Mouse (Mus musculus) induced T-regulatory cell, adult 2 months (primary cell): ENCODE results near the gene Ntm.

Experiments
- DNase-seq: peaks from one replicate; pipeline ENCODE4 v3.0.0-alpha.2; 2012; ENCODE audit warnings: low read depth

Gene Ntm

GRCm38 (mm10) chr9:29657761-29658465 is 305.0 kb downstream of the Ntm start:
- DNase-seq: no peak

DNA sequence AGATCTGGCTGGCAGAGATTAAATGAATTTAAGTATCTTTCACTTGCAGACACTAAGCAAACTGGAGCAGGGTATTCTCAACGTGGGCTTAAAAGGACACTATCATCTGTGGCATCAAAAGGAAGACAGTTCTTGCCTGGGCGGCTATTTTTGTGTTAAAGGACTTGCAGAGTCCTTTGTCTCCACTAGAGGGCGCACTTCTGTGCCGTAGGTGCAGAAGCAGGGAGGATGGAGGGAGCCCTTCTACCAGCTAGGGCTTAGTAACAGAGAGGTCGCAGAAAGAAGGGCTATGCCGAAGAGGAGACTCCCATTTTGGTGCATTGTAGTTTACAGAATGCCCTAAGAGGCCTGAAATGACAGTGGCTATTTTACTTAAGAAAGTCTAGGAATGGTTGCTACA is 308.1 kb downstream of the Ntm start:
- peak; percentile 1 for DNase-seq

DNA sequence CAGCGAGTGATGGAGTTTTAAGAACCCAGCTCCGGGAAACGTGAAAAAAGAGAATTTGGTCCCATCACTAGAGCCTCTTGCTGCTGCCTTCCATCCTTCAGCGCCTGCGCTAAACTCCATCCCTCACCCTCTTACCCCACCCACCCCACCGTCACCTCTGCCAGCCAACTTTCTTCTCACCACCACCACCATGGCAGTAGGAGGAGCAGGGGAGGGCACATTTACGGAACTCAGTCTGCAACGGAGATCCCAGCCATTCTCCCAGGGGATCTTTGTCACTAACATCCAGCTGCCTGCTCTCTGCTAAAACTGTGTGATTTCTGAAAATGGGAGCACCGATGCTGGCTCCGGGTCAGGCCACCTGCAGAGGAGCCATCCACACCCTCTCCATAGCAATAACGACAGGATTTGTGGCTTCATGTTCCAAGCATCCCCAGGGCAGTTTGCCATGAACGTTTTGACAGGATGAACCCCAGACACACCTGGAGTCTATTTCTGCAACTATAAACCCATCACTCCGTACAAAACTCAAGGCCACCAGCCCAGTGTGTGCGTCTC is 309.2 kb downstream of the Ntm start:
- no peak for DNase-seq

DNA sequence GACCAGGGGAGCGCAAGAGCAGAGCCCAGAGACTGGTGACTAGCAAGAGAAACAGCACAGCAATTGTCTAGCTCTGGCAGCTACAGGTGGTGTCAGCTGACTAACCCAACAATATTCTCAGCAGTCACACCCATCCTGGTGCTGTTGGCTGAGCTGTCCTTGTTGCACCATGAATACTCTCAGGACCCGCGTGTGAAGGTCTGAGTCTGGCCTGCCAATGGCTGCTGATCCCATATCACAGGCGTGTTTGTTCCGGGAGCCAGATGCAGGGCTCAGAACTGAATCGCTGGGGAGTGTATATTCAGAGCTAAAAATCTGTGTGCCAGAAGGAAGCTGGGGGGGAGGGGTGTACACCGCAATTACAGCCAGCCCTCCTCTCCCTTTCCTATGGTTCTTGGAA is 310.1 kb downstream of the Ntm start:
- no peak for DNase-seq

GRCm38 (mm10) chr9:29651856-29652255 is 311.1 kb downstream of the Ntm start:
- no peak for DNase-seq

GRCm38 (mm10) chr9:29651226-29651625 is 311.7 kb downstream of the Ntm start:
- DNase-seq: no peak

DNA sequence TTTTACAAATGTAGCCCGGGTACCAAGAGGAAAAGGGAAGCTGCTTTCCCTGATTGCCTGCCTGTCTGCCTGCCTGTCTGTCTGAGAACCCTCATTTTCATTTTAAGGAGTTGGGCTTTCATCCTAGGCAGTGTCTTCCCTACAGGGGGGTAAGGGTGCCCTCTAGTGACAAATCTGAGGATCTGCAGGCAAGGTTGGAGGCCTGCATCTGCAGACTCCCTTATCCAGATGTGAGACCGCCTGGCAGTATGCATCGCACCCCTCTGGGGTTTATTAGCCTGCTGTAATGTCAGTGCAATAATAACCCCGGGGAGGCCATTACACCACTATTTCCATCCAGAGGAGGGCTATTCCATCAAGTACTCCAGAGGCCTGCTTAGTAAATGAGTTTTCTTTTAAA is 312.3 kb downstream of the Ntm start:
- peak; percentile 2 for DNase-seq

- DNase-seq: no peak
These were observed 312.7 kb downstream of the Ntm start for GRCm38 (mm10) chr9:29650266-29650665.

DNA sequence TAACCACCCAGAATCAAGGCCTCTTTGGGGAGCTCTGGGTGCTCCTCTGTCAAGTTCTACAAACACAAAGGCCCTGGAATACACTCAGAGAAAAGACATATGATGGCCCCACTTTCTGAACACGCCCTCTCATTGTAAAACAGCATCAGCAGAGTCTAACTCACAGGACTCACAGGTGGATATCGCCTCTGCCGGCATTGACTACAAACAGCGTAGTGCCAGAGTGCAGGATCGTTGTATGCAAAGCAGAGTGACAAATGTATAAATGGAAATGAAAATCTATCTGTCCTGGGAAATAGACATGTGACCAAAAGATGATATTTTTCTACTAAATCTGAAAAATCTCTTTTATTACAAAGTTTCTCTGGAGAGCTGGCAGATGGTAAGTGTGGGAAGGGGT is 314.7 kb downstream of the Ntm start:
- DNase-seq: no peak

- DNase-seq: no peak
These were observed 315.2 kb downstream of the Ntm start for GRCm38 (mm10) chr9:29647764-29648163.

DNA sequence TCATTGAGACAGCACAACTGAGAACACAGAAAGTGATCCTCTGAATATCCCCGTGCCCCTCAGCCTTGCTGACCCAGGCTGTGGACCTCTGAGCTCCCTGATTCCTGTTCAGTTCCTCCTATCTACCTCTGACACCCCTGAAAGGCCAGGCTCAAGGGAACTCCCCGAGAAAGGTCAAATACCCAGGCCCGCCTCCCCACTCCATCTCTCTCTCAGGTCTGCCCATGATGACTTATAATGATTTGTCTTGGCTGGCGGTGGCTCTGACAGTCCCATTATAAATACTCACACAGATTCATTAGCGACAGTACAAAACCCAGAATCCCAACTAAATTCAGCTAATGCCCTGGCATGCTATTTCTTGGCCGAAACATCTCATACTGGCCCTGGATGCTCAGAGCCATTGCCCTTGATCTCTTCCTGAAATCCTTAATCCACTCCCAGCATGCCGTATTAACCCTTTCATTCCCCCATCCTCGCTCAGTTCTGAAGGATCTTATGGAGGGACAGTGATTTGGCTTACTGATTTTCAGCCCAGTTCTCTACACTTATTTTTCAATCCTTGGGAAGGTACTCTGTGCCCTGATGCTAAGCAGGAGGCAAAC is 317.0 kb downstream of the Ntm start:
- no peak for DNase-seq

DNA sequence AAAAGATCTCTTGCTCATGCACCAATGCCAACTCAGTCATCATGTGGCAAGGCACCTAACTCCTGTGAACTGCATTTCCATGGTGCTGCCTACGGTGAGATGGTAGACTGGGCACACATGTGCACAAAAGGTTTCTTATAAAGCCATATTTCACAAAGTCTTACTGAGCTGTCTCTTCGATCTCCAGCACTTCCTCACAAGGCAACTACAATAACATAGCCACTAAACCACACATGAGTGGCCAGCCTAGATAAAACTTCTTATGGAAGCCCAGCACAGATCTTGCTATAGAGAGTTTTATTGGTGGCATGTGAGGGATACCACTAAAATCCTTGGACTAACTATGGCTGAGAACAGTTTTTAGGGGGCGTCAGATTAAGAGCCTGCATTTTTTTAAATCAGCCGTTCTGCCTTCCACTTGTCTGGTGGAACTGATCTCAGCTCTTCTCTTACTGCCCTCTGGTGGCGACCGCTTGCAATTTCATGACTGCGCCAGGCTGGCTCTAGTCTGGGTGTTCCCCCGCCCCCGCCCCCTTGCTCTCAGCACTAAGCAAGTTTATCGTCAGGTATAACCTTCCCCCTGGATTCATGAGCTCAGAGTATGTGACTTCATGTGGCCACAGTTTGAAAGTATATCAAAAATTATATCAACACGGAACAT is 319.8 kb downstream of the Ntm start:
- peak; percentile 11 for DNase-seq

DNA sequence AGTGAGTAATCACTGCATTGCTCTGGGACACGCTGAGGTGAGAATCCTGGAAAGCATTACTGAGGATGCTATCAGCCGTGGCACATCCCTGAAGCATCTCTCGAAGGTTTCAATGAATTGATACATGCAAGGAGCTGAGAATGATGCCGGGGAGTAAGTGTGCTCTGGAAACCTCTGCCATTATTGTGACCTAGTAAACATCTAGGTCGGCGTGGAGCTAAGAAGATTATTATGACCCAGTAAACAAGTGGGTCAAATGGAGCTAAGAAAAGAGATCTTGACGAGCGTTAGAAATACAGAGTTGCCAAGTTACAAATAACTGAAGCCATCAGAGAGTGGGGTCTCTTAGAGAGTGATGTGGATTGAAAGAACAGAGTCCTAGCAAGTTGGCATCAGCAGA is 325.6 kb downstream of the Ntm start:
- DNase-seq: no peak

DNA sequence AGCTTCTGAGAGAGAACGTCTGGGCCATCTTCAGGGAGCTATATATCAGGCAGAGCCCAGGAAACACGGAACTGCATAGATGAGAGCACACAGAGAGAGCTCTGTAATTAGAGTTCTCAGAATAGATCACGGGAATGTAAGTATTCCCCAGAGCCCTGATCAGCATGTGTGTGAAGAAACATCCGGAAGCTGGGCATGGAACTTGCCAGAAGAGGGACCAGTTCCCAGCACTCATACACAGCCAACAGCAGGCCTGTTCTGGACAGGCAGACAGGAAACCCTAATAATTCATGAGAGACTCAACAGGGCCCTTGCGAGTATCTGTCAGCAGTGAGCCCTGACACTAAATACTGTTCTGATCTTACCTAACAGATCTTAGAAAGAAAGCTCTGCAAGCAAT is 345.8 kb downstream of the Ntm start:
- DNase-seq: no peak

DNA sequence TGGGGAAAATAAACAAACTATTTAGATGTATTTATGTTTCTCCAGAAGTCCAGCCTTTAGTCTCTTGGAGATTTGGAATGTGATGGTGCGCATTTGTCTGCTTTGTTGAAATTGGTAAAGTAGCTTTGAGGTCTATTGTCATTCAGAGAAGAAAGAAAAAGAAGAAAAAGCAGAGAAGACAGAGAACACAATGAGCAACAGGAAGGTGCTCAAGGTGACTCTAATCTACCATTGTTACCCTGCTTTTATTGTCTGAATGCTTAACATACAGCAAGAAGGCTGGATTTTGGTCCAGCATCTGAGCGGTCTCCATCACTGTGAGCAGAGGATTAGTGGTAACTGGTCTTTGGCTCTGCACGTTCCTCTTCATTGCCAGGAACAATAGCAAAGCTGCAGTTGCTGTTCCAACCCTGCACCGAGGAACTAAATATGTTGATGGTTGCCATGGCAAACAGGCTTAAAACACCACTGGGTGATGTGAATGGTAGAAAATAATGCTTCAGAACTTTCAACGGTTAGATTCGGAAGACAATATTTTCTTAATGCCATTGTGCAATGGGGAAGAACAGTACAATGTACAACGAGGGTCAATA is 350.8 kb downstream of the Ntm start:
- no peak for DNase-seq

DNA sequence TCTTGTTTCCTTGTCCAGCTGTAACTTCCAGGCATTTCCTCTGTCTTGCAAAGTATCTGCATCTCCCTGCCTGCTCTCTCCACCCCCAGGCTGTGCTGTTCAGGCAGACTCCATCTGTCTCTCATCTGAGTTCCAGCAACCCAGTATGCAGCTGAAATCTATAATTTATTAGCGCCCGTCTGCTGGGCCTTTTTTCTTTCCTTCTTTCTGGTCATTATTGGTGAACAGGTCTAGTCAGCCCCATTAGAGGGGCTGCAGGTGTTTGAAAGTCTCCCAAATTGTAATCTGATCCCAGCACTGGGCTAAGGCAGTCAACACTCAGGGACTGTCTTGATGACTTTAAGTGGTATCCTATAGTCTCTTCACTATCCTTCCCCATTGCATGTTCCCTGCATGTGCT is 352.1 kb downstream of the Ntm start:
- no peak for DNase-seq

GRCm38 (mm10) chr9:29597665-29598064 is 365.3 kb downstream of the Ntm start:
- no peak for DNase-seq

DNA sequence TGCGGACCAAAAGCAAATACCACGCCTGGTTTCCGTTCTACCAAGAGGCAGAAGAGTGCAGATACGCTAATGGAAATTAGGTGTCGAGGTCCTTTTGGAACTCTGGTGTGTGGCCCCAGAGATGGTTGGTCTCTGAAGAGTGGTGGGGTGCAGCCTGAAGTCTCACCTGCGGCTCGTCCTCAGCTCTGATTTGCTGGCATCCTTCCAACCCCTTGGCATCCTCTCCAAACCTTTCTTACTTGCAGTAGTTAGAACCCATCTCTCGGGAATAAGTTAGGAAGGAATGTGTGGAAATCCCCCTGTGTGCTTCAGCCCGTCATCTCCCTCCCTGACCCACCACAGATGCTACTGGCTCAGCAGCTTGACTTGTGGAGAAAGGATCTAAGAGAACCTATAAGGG is 367.6 kb downstream of the Ntm start:
- DNase-seq: no peak

DNA sequence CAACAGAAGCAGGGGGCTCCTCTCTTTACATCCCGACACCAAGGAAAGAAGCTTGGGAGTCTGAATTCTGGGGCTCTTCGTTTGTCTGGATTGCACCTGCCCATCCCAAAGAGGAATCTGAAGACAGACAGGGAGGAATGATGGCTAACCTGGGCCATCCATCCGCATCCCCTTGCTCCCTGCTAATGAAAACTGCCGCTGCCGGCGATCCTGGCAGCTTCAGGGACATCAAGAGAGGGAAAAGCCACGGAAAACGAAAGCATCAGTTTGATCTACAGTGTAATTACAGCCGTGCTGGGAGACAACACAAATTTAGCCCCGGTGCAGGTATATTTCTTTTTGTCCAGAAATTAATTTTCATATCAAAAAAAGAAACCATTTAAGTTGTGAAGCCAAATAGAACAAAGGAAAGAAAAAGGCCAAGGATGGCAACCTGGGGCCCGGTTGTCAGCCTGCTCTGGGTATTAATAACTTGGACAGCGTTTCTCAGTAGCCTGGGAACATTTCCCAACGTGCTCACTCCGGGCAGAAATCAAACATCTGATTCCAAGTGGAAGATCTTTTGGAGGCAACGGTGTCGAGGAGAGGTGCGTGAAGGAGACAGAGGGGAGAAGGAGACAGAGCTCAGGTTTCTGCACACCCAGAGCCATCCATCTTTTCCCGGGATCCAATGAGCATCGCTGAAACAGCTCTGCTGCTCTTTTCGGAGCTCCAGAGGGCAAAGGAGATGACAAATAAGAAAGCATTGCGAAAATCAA is 368.2 kb downstream of the Ntm start:
- DNase-seq: no peak

GRCm38 (mm10) chr9:29587376-29587775 is 375.6 kb downstream of the Ntm start:
- DNase-seq: no peak

- DNase-seq: no peak
These were observed 376.6 kb downstream of the Ntm start for GRCm38 (mm10) chr9:29586381-29586770.

- DNase-seq: no peak
These were observed 377.1 kb downstream of the Ntm start for GRCm38 (mm10) chr9:29585746-29586380.
